Mouse (Mus musculus) ES-E14 (cell line): ENCODE data around the gene Rad51b. TPM values are rescaled to one million over a fixed set of nuclear protein-coding genes. Genes with fewer than 3 reads are reported as not detected.

Experiments used
- DNase-seq: peaks from one replicate; pipeline ENCODE4 v3.0.0-alpha.2; 2013; ENCODE audit warnings: low read depth, low spot score
- H3K27ac ChIP-seq: 2 replicates; pipeline ENCODE4 v1.5.1; 2012; ENCODE audit warnings: low read depth, mild to moderate bottlenecking, low read length, moderate library complexity, mixed read lengths; ENCODE audit not compliant: poor library complexity, insufficient read depth, severe bottlenecking
- H3K36me3 ChIP-seq: 2 replicates; pipeline ENCODE4 v1.6.1; 2012; ENCODE audit warnings: mild to moderate bottlenecking, low read length, moderate library complexity, mixed read lengths; ENCODE audit not compliant: control insufficient read depth, poor library complexity, insufficient read depth, severe bottlenecking
- H3K4me1 ChIP-seq, 2 experiments: fragments of 150-350 bp in 1 of 2; sonication (generic) in 1 of 2; 2 replicates each; pipeline ENCODE4 v1.6.1; 2012; ENCODE audit warnings: low read length in 2 of 2, mild to moderate bottlenecking in 1 of 2, mixed read lengths in 1 of 2; ENCODE audit not compliant: control insufficient read depth in 2 of 2, insufficient read depth in 2 of 2, poor library complexity in 1 of 2
- H3K4me3 ChIP-seq, 2 experiments: fragments of 150-350 bp in 1 of 2; sonication (generic) in 1 of 2; 2 replicates each; pipeline ENCODE4 v1.5.1; 2012; ENCODE audit warnings: low read length in 2 of 2, low read depth in 1 of 2, mild to moderate bottlenecking in 1 of 2, mixed read lengths in 1 of 2; ENCODE audit not compliant: insufficient read depth in 1 of 2, poor library complexity in 1 of 2, severe bottlenecking in 1 of 2
- H3K9ac ChIP-seq: 2 replicates; pipeline ENCODE4 v1.6.1; 2012; ENCODE audit warnings: low read depth, mild to moderate bottlenecking, low read length, mixed read lengths; ENCODE audit not compliant: poor library complexity, insufficient read depth, severe bottlenecking
- H3K9me3 ChIP-seq: fragments of 150-350 bp; sonication (generic); 2 replicates; pipeline ENCODE4 v1.6.1; 2012; ENCODE audit warnings: low read depth, mild to moderate bottlenecking, low read length; ENCODE audit not compliant: control insufficient read depth, insufficient read depth
- CHD2 ChIP-seq: IDR thresholded peaks from 2 replicates; pipeline ENCODE4 v1.6.1; 2014; ENCODE audit warnings: mild to moderate bottlenecking, low read depth, low read length, inconsistent platforms
- HCFC1 ChIP-seq: IDR thresholded peaks from 2 replicates; pipeline ENCODE4 v1.6.1; 2012; ENCODE audit warnings: low read length, inconsistent platforms, borderline replicate concordance; ENCODE audit not compliant: insufficient read depth
- MAFK ChIP-seq: IDR thresholded peaks from 2 replicates; pipeline ENCODE4 v1.6.1; 2014; ENCODE audit warnings: mild to moderate bottlenecking, low read depth, low read length, inconsistent platforms; ENCODE audit not compliant: insufficient read depth
- ZC3H11A ChIP-seq: IDR thresholded peaks from 2 replicates; pipeline ENCODE4 v1.6.1; 2012; ENCODE audit warnings: low read depth, mild to moderate bottlenecking, inconsistent platforms, low read length, borderline replicate concordance
- ZNF384 ChIP-seq: IDR thresholded peaks from 2 replicates; pipeline ENCODE4 v1.6.1; 2012; ENCODE audit warnings: low read depth, low read length, inconsistent platforms
- in situ Hi-C, 2 experiments: fragments of 600-800 bp; cut with MboI; formaldehyde crosslinking; loops; one replicate each; pipeline ENCODE4 v1.15.1; 2025; ENCODE audit warnings: low sequenced_read_pairs in 2 of 2, inconsistent platforms in 1 of 2; ENCODE audit not compliant: unreplicated experiment in 2 of 2
- total RNA-seq: library from RNA; depleted of rRNA; stranded (reverse); fragments of 300-350 nt; gene quantifications from 2 replicates; pipeline ENCODE4 v1.2.3, GENCODE M21; 2012

Rad51b gene
- total RNA-seq, 1 experiment, result 6.7 TPM

GRCm38 (mm10) chr12:79326236-79326635, 29.2 kb downstream of the Rad51b start:
- peaks cover 2% of the 10 kb centered on the region; the same call in 1 of the 2 replicates for H3K36me3 ChIP-seq
- DNase-seq, result no peak
- no peak overlapping the region for H3K27ac ChIP-seq
- no peaks in the 10 kb centered on the region for H3K9me3 ChIP-seq
- in situ Hi-C loops, result no loop called here
- H3K4me1 ChIP-seq, result 0 out of 4 replicates have a peak, but pooled peaks cover 4% of the 10 kb centered on the region in 2 experiments
- H3K4me3 ChIP-seq, result no peak overlapping the region
- H3K9ac ChIP-seq, result no peak overlapping the region
- TF ChIP-seq ZC3H11A (no peak), HCFC1 (no peak), ZNF384 (no peak), MAFK (no peak), CHD2 (no peak)

DNA sequence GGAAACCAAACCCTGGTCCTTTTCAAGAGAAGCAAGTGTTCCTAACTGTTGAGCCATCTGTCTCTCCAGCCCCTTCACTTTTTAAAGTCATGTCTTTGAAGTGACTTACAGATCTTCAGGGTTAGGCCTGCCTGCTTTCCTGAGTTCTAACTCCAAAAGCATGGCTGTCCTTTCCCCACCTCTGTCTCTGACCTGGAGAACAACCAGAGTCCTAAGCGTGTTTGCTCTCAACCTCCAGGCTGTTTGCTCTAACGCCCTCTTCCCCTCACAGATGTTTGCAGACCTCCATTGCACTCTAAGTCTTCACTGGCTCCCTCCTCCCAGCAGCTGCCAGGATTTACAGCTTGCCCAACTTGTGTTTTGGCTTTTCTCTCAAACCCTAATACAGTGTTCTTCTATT, 29.7 kb downstream of the Rad51b start:
- no peak overlapping the region for H3K27ac ChIP-seq
- in situ Hi-C loops, result no loop called here
- peaks cover 2% of the 10 kb centered on the region; the same call in 1 of the 2 replicates for H3K36me3 ChIP-seq
- DNase-seq, result no peak
- TF ChIP-seq ZNF384 (no peak), HCFC1 (no peak), CHD2 (no peak), ZC3H11A (no peak), MAFK (no peak)
- H3K4me3 ChIP-seq, result no peak overlapping the region
- H3K9ac ChIP-seq, result no peak overlapping the region
- H3K4me1 ChIP-seq, result 0 out of 4 replicates have a peak, but pooled peaks cover 4% of the 10 kb centered on the region in 2 experiments
- H3K9me3 ChIP-seq, result no peaks in the 10 kb centered on the region

DNA sequence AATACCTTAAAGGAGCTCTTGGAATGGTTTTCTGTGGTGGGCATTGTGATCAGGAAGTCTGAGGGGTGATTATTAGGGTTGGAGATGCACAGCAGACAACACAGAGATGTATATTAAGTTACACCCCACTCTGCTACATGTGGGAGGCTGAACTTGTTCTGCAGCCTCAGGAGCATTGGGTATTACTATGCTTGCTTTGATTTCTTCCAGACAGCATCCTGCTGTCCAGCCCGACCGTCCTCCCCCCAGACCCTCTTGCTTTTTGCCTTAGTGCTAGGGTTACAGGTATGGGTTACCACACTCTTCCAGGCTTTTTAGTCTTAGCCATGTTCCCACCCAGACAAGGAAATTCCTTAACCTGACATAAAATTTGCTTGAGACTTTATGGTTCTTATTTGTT, 30.8 kb downstream of the Rad51b start:
- in situ Hi-C loops, result no loop called here
- no peak overlapping the region for H3K27ac ChIP-seq

DNA sequence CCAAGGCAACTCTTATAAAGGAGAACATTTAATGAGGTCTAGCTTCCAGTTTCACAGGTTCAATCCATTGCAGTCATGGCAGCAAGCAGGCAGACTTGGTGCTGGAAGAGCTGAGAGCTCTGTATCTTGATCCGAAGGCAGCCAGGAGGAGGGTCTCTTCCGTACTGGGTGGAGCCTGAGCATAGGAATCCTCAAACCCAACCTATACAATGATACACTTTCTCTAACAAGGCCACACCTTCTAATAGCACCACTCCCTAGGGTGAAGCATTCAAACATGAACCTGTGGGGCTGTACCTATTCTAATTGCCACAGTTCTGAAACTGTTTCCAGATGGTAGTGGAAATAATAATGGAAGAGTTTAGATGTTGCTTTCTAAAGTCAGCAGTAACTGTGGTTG, 33.5 kb downstream of the Rad51b start:
- peaks cover 2% of the 10 kb centered on the region; the same call in 1 of the 2 replicates for H3K36me3 ChIP-seq
- in situ Hi-C loops, result no loop called here
- no peaks in the 10 kb centered on the region for H3K9me3 ChIP-seq
- no peak overlapping the region for H3K9ac ChIP-seq
- H3K27ac ChIP-seq, result no peak overlapping the region
- TF ChIP-seq CHD2, result no peak
- no peak for TF ChIP-seq HCFC1
- no peak for DNase-seq
- H3K4me1 ChIP-seq, result 0 out of 4 replicates have a peak, but pooled peaks cover 4% of the 10 kb centered on the region in 2 experiments
- H3K4me3 ChIP-seq, result no peak overlapping the region

More for the DNA sequence above, 30.8 kb downstream of the Rad51b start:
- Histone ChIP-seq H3K9ac (no peak overlapping the region), H3K4me3 (no peak overlapping the region), H3K36me3 (peaks cover 2% of the 10 kb centered on the region; the same call in 1 of the 2 replicates), H3K4me1 (0 out of 4 replicates have a peak, but pooled peaks cover 4% of the 10 kb centered on the region in 2 experiments), H3K9me3 (no peaks in the 10 kb centered on the region)
- no peak for DNase-seq
- TF ChIP-seq ZC3H11A (no peak), MAFK (no peak), CHD2 (no peak), ZNF384 (no peak), HCFC1 (no peak)

DNA sequence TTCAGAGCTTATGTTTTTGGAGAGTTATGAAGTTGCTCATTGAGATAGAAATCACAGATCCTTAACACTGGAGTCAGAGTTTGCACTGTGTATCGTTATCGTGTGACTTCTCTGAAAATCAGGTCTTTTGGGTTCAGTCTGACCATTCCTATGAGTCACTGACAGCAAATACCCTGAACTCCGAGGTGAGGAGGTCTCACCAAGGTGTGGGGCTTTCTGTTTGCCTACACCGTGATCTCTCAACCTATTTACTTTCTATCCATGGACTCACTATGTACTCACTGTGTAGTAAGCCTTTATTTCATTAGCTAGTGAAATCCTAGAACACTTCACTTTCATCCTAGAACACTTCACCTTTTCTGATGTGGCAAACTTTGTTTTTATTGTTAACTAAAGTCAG, 34.6 kb downstream of the Rad51b start:
- H3K9me3 ChIP-seq, result no peaks in the 10 kb centered on the region
- H3K4me1 ChIP-seq, result 0 out of 4 replicates have a peak, but pooled peaks cover 0 to 2% of the 10 kb centered on the region in 2 experiments
- H3K9ac ChIP-seq, result no peak overlapping the region
- H3K4me3 ChIP-seq, result no peak overlapping the region
- in situ Hi-C loops, result no loop called here
- DNase-seq, result no peak
- no peak overlapping the region for H3K27ac ChIP-seq
- H3K36me3 ChIP-seq, result peaks cover 2% of the 10 kb centered on the region; the same call in 1 of the 2 replicates
- TF ChIP-seq ZC3H11A (no peak), ZNF384 (no peak), CHD2 (no peak), HCFC1 (no peak), MAFK (no peak)
